Mouse (Mus musculus): ENCODE measurements around the gene Rptor.

Gene Rptor

DNA sequence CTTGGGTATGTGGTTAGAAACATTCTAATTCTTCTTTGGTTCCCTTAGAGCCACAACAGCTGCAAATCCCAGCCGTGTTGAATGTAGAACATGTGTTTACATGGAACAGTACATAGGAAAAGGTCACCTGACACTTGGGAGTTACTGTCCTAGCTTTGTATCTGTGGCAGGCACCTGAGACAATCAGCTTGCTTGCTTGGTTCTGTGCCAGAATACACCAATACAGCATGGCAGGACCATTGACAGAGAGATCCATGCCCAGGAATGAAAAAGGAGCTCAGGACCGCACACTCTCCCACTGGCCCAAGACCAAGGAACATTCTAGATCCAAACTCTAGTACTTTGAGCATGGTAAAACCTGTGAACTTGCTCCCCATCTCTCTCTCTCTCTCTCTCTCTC is 132.4 kb downstream of the Rptor start:
- DNase-seq (ENCODE audit: low spot score in 2 of 2) = no peak

DNA sequence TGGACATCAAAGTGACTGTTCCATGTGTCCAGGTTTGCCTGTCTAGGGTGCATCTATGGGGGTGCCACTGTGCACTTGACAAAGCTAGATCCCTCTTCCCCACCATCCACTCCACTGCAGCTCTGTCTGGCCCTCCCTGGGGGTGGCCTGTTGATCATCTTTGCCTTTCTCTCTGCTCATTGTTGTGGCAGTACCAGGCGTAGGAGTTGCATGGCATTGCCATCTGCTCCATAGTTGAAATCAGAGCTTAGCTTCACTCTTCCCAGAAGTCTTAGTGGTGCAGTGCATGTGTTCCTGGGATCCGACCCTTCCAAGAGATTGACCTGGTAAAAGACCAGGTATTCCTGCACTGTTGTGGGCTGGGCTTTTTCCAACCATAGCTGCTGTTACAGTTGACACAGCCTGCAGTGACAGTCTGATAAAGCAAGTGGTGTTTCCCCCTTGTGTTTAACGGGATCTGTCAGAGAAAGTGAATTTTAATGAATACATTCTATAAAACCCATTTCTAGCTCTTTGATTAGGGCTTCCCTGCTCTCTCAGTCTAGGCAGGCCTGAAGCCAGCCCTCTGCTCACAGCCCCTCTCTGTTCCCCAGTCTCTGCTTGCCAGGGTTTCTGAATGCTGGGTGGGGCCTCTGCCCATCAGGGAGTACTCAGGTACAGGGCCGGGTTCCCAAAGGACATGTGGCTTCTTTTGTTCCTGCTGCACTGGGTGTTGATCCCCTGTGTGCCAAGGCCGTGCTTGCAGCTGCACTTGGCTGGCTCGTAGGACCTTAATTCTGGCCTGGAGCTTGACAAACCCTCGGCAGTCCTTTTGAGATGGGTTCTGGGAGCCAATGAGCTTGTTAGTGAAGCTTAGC is 136.5 kb downstream of the Rptor start:
- no peak for DNase-seq (ENCODE audit: low spot score in 2 of 2)

DNA sequence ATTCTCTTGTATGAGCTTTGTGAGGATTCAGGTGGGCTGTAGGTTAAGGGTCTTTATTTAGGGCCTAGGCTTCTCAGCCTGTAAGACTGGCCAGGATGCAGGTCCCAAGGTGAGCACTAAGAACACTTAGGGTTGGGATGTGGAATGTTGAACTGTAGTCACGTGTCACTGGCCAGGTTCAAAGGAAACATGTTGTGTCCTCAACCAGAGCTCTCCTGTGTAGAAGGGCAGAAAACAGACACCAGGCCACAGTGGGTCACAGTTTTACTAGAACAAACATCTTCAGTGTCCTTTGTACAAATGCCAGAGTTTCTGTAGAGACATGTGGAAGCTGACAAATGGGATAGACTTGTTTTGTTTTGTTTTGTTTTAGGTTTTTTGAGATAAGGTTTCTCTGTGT is 138.7 kb downstream of the Rptor start:
- no peak for DNase-seq (ENCODE audit: low spot score in 2 of 2)

DNA sequence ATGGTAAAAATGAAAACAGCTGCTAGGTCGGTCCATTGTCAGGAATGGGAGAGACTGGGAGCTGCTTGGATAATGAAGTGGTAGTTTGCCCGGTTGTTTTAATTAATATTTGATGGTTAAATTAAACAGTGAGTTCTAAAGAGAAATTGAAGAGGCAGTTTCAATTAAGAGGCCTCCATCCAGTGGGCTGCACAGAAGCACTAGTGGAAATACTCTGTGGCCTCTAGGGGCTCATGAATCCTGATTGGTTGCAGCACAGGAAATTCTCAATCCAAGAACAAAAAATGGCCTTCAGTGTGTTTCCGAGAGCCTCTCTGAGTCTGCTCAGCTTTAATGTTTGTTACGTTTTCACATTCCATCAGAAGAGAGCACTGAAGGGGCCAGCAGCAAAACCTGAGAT is 141.7 kb downstream of the Rptor start:
- no peak for DNase-seq (ENCODE audit: low spot score in 2 of 2)

DNA sequence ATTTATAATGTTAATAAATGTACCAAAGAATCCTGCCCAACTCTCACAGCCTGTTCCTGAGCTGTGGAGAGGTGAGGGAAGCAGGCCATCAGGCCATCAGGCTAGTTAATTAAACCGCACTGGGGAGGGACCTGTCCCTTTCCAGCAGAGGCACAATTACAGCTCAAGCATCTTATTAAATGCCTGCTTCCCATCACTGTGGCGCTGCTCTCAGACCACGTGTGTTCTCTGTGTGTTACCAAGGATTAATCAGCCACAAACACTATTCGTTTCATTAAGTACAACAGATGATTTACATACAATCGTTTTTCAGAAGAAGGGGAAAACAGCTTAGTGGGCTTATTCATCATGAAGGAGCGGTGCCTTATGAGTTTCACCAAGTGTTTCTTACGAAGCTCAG is 142.6 kb downstream of the Rptor start:
- DNase-seq (ENCODE audit: low spot score in 2 of 2) = no peak

DNA sequence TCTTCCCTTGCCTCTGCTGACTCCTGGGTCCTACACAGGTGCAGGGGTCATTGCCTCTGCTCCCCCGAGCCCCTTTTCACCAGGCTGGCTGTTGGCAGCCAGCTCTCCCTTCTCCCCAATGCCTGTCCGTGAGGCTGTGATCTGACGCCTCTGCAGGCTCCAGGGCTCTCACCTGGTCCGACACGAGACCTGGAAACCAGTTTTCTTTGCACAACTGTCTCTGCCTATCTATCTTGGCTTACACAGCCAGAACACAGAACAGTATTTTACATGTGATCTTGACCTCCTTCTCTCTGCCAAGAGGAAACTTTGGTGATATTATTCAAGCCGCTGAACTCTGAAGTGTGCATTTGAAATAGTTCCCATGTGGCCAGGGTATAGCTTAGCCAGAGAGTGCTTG is 151.8 kb downstream of the Rptor start:
- no peak for DNase-seq (ENCODE audit: low spot score in 2 of 2)

DNA sequence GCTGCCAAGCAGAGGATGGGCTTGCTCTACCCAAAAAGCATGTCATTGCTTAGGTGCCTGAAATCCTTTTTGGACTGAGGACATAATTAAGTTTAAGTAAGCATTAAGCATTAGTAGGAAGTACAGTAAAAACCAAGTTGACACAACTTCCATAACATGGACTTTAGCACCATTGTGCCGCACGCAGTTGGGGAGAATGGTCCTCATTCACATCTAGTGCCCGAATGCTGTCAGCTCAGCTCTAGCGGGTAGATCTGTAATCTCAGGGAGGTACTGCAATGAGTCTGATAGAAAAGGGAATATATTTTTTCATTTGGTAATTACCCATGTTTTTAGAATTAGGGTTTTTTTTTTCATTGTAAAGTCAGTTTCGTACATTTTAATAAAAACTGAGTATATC is 155.5 kb downstream of the Rptor start:
- no peak for DNase-seq (ENCODE audit: low spot score in 2 of 2)

DNA sequence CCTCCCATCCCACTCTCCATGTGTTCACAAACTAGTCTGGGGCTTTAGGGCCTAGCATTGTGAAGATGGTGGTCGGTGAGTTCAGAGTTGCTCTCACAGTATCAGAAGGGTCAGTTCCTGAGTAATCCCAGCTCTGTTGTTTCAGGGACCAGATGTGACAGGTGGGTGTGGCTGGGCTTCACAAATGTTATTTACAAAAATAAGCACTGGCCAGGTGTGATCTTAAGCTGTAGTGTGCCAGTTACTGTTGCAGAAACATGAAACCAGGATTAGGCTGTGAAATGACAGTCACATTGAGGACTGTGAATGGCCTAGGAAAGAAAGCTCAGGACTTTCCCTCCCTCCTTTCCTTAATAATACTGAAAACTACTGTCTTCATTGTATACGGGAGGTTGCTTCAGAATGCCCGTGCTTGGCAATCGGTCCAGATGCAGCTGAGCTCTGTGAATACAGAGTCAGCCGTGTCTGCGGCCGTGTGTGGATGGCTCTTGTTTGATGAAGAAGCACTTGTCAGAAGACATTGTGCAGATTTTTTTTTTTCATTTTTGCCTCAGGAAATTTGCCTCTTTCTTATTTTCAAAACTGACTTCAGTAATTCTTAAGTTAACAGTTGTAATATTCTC is 156.1 kb downstream of the Rptor start:
- DNase-seq (ENCODE audit: low spot score in 2 of 2) = no peak

DNA sequence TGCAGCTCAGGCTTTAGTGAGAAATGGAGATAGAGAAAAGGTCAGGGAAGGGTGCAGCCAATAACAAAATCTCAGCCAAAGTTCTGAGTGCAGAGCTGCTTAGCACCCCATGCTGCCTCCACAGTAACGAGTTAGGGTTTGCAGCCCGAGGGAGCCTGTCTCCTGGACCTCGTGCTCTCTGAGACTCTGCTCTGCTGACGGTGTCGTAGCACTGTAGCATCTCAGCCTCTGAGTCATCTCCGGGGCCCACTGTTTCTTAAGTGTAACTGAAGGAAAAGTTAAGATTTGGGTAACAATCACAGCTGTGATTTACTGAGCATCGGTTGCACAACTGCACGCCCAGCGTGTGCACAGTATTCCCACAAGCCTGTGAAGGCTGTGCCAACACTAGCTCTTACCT is 160.2 kb downstream of the Rptor start:
- DNase-seq (ENCODE audit: low spot score in 2 of 2) = no peak

DNA sequence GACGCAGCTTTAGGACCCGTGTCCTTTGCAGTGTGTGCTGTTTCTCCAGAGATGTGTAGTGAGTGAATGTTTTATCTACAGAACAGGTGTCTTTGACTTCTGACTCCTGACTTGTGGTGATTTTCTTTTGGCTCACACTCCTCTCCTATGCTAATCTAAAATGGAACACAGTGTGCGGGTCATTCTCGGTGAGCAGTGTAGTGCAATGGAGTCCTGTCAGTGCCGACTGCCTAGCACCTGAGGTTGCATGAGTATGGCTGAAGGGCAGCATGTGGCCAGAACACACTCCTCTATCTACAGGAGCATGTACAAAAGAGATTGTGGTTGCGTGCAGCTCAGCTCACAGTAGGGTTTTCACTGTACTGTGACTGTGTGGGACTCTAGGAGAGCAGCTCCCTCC is 163.3 kb downstream of the Rptor start:
- DNase-seq (ENCODE audit: low spot score in 2 of 2) = no peak

DNA sequence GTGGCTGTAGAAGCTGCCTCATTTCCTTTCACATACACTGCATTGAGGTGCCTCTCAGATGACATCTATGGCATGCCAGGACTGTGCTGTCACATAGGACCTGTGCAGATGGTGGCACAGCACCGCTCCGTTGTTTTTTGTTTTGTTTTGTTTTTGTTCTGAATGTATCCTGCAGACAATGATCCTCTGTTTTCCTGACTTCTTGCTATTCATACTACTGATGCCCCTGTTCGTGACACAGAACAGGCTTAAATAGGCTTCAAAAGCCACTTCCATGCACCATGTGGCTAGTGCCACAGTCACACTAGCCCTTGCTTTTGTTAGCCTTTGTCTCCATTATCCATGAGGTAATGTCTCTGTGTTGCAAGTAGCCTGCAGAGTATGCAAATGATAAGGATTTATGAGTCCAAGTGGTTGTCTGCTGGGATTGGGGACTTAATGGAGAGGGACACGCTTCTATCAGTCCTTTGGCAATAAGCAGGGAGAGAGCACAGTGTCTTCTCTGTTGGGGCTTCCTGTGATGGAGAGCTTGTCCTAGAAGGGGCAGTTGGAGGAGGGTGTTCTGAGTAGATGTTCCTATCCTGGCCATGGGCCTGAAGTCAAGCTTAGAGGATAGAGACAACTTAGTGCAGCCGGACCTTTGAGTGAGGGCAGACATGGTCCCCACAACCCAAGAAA is 164.2 kb downstream of the Rptor start:
- no peak for DNase-seq (ENCODE audit: low spot score in 2 of 2)

DNA sequence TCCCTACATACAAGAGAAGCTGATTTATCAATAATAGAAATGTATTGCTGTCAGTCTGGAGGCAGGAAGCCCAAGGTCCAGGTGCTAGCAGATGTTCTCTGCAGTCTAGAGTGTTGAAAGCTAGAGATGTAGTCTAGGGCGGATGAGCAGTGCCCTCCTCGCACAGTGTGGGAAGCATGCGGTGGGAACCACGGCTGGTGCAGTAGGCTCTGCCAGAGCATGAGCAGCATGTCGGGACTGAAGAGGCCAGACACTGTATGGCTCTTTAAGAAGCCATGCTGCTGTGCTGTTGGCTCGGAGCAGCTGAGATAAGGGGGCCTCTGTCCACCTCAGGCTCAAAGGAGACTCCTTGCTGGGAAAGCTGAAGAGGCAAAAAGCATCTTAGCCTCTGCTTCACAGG is 164.8 kb downstream of the Rptor start:
- no peak for DNase-seq (ENCODE audit: low spot score in 2 of 2)

DNA sequence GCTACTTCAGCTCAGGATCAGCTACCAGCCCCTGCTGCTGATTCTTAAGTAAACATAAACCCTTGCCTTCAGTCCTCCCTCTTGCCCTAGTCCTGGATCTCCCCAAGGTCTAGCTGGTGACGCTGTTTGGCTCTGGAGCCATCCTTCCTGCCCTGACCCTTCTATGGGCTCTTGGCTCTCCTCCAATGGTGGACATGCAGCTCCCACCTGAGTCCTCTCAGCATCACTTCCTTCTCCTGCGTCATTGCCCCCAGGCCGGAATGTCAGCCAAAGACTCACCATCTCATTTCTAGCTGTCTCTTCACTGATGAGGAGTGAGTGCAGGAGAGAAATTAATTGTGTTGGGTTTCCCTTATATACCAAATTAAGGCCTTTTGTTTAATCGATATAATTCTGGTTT is 165.8 kb downstream of the Rptor start:
- DNase-seq (ENCODE audit: low spot score in 2 of 2) = no peak

DNA sequence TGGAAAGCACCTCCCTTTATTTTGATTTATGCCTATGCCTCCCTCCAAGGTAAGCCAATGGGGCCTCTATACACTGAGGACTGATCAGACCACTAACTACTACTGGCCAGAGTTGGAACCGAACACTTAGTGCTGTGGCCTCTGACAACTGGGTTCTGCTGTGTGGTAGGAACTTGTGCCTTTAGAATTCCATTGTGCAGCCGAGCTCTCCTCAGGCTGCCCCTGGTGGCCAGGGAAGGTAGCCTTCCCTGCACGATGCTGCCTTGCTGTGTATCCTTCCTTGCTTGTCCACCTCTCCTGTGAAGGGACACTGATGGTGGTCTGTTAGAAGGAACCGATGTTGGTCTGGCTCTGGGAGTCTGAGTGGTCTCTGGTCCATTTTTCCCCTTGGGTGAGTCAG is 167.0 kb downstream of the Rptor start:
- no peak for DNase-seq (ENCODE audit: low spot score in 2 of 2)

DNA sequence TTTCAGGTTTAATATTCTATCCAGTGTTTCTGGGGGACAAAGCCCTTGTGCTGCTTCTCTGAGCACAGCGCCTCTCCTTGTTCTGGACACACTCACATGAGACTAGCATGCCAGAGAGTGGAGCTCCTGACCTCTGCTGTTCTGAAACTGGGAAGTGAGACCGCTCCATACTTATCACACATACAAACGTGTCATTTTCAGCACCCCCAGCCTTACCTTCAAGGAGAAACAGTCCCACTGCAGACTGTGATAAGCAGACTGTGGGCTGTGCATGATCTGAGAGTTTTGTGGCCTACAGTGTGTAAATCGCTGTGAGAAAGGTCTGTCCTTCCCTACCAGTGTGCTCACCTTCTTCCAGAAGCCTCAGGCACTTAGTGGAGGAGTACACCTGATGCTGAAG is 168.3 kb downstream of the Rptor start:
- no peak for DNase-seq (ENCODE audit: low spot score in 2 of 2)

DNA sequence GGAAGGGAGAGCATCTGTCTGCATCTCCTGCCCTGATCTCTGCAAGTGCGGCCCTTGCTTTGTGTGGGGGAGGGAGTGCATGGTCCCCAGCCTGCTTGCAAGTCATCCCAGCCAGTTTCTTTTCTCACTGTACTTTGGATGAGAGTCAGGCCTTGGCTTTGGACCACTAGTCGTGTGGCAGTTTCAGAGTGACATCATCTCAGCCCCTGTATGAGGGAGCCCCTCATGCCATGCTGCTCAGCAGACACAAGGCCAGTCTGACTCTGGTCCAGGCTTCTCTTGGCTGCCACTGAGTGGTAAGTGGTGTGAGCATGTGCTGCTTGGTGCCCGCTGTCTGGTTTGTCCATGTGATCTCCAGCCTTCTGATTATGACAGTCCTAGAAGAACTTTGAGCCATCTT is 170.2 kb downstream of the Rptor start:
- no peak for DNase-seq (ENCODE audit: low spot score in 2 of 2)

DNA sequence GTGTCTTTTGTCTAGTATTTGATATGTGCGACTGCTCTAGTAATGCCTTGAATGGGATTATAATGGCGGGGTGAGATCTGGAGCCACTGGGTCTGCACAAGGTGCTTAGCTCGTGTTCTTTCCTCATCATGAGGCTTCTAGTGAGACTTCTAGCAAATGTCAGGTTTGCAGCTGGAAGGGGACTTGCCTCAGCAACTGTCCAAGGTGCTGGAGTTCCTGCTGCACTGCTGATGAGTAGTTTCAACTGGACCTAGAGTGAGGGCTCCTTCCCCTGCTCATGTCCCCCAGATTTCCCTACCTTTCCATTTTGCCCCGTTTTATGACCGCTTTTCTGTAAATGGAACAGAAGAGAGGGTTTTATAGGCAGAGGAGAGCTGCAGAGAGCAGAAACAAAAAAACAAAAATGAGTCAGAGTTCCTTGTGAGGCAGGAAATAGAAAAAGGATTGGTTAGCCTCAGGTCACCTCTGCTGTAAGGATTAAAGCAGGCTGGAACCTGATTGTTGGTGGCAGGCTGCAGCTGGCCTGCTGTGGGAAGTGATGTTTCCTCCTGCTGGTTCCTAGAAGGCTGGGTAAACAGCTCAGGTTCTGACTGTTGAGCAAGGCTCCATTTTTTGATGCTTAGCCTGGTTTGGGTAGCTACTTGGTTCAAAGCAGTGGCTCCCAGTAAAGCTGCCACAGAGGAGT is 172.5 kb downstream of the Rptor start:
- no peak for DNase-seq (ENCODE audit: low spot score in 2 of 2)

DNA sequence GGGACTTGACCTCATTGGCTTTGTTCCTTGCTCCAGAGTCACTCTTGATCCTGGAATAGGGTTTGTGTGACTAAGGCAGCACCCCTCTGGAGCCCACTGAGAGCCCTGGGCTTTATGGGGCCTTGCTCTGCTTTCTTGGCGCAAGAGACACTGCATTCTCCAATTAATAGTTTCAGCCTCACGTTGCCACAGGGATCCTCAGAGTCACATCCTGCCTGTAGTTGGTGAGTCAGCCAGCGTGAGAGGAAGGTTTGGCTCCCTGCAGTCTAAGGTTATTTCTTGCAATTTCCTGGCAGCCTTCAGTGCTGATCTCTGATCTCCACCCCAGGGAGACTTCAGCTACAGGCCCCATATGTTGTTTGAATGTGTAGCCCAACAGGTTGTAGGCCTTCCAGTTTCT is 174.5 kb downstream of the Rptor start:
- DNase-seq (ENCODE audit: low spot score in 2 of 2) = no peak

DNA sequence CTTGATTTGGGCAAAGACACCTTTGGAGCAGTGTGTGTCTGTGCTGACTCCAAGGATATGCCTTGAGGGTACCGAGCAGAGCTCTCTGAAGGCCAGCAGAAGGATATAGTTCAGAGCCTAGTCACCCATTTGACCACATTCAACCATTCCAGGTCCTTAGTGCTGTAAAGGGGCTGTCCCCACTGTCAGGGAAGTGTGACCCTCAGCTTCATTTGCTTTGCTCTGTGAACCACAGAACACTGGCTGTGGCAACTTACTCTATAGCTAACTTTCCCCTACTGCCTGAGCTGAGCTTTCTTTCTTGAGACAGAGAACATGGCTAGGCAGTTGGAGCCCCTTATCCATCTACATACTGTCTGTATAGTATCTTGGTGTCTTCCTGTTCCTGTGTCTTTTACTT is 175.2 kb downstream of the Rptor start:
- DNase-seq (ENCODE audit: low spot score in 2 of 2) = no peak

DNA sequence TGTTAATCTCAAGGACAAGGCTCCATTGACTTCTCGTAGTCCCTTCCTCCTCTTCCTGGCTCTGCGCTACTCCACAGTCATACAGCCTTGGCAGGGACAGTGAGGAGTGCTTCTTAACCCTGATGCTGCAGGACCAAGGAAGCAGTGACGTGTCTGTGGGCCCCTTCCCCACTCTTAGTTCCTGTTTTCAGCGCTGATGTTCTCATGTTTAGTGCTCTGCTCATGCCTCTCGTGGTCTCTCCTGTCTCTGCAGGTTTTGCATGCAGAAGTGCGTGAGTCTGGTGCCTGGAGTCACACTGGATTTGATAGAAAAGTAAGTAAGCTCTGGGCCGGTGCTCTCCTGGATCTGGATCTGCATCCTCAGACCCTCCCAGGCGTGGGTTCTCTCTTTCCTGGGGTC is 177.6 kb downstream of the Rptor start:
- no peak for DNase-seq (ENCODE audit: low spot score in 2 of 2)

DNA sequence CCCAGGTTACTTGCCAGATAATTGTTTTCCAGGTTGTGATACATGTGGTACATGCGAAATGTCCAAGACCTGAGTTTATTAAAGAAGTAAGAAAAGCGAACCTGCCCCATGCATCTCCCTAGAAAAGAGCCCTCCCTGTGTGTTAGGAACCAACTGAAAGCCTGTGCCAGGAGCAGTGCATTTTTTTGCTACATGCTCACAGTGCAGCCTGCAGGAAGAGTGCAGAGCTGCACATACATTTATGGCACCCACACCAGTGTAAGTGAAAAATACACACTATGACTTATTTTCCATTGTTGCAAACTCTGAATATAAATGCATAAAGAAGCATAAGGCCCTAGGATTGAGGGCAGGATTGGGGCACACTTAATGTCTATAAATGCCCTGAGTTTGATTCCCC is 178.5 kb downstream of the Rptor start:
- no peak for DNase-seq (ENCODE audit: low spot score in 2 of 2)

DNA sequence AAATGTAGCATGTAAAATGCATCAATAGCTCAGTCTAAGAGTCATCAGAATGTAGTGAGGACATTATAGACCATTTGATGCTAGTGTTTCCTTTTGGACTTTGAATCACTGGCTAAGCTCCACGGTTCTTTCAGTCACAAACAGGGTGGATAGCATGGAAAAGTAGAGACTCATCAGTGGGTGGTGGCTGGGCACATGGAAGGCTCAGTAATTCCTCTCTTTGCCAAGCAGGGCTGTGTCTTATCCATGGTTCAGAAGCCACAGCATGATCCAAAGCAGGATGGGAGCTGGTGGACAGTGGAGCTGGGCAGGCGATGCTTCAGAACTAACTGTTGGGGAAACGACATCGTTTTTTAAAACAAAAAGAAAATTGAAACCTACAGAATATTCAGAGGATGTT is 179.0 kb downstream of the Rptor start:
- no peak for DNase-seq (ENCODE audit: low spot score in 2 of 2)

DNA sequence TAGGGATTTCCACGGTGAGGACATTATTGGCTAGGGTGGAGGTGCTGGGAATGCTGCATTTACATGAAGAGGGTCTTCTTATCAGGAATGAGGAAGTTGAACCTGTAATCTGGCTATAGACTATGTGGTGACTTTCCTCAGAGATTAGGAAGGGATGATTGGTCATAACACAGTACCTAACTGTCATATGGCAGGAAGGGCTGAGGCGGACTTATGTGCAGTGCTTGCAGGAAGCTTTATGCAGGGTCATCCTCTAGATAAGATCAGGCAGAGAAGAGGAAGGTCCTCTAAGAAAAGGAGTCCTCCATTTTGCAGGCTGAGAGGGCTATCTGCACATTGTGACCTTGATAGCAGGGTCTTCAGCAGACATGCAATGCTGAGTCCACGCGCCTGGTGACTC is 180.9 kb downstream of the Rptor start:
- no peak for DNase-seq (ENCODE audit: low spot score in 2 of 2)

Data from spleen, postnatal 14 days (tissue).